Mouse (Mus musculus): ENCODE measurements around the gene 4931409K22Rik.

GRCm38 (mm10) chr5:24537618-24538017 is 19.0 kb downstream of the 4931409K22Rik start:
- TF ChIP-seq POLR2A (IDR thresholded peaks at IDR 0.05; ENCODE audit: control insufficient read depth, extremely low read depth, insufficient read depth, low read length, poor library complexity) (no peak), CTCF (IDR thresholded peaks at IDR 0.05; ENCODE audit: borderline replicate concordance, control insufficient read depth, extremely low read depth, insufficient read depth, low read length, poor library complexity) (no peak)
